Mouse (Mus musculus) midbrain, embryonic 16.5 days (tissue): ENCODE measurements around the gene Cbx6. TPM values are rescaled to one million over a fixed set of nuclear protein-coding genes. Genes with fewer than 3 reads are reported as not detected.
A peak's percentile ranks its signal among the peaks of the same experiment; 100 is the strongest.

Source experiments
- ATAC-seq: fragments of 200-750 bp; cut with Nextera tagmentation; 2 replicates; pipeline ENCODE4 v1.8.0; 2017; ENCODE audit warnings: moderate TSS enrichment
- H3K27ac ChIP-seq: fragments of 300-500 bp; sonication (generic); 2 replicates; pipeline ENCODE4 v1.5.1; 2014; ENCODE audit warnings: mild to moderate bottlenecking, low read length, mixed read lengths
- H3K27me3 ChIP-seq: fragments of 300-500 bp; sonication (generic); 2 replicates; pipeline ENCODE4 v1.6.1; 2014; ENCODE audit warnings: low read depth, low read length, mixed read lengths; ENCODE audit not compliant: control insufficient read depth, insufficient read depth
- H3K36me3 ChIP-seq: fragments of 300-500 bp; sonication (generic); 2 replicates; pipeline ENCODE4 v1.6.1; 2014; ENCODE audit warnings: mild to moderate bottlenecking, low read length, moderate library complexity, mixed read lengths; ENCODE audit not compliant: control insufficient read depth, insufficient read depth
- H3K4me1 ChIP-seq: fragments of 300-500 bp; sonication (generic); 2 replicates; pipeline ENCODE4 v1.6.1; 2014; ENCODE audit warnings: mild to moderate bottlenecking, low read length, mixed read lengths; ENCODE audit not compliant: control insufficient read depth, insufficient read depth
- H3K4me2 ChIP-seq: fragments of 300-500 bp; sonication (generic); 2 replicates; pipeline ENCODE4 v1.6.1; 2014; ENCODE audit warnings: mild to moderate bottlenecking, low read length, mixed read lengths
- H3K4me3 ChIP-seq: fragments of 300-500 bp; sonication (generic); 2 replicates; pipeline ENCODE4 v1.5.1; 2014; ENCODE audit warnings: low read depth, mild to moderate bottlenecking, low read length, moderate library complexity, mixed read lengths
- H3K9ac ChIP-seq: fragments of 300-500 bp; sonication (generic); 2 replicates; pipeline ENCODE4 v1.6.1; 2014; ENCODE audit warnings: low read depth, low read length, mixed read lengths
- H3K9me3 ChIP-seq: fragments of 300-500 bp; sonication (generic); replicated peaks from 2 replicates; pipeline ENCODE4 v1.6.1; 2014; ENCODE audit warnings: mild to moderate bottlenecking, low read length, mixed read lengths; ENCODE audit not compliant: control insufficient read depth, poor library complexity, severe bottlenecking
- WGBS: fragments of 180-500 bp; shearing (Covaris S2); extraction: QIAGEN DNeasy Blood & Tissue Kit; methylation state at CpG from one replicate; pipeline ENCODE4 v1.1.7; 2014; 5-methylcytosine and 5-hydroxymethylcytosine counted together
- polyA plus RNA-seq: library from polyadenylated mRNA; unstranded; fragments of >200 nt; fragmentation: Nextera tagmentation; extraction: Ambion mirVana; gene quantifications from 2 replicates; pipeline ENCODE4 v1.2.1, GENCODE M21; 2015

Cbx6 gene
- polyA plus RNA-seq, 1 experiment from 2014 or later = 73.2 TPM

- Histone ChIP-seq H3K36me3 (no peaks in the 10 kb centered on the region), H3K9me3 (no peaks in the 10 kb centered on the region), H3K27me3 (peaks cover 14% of the 10 kb centered on the region), H3K9ac (no peak overlapping the region), H3K4me1 (peaks cover 6% of the 10 kb centered on the region; the same call in 1 of the 2 replicates), H3K4me2 (no peak overlapping the region), H3K27ac (no peak overlapping the region), H3K4me3 (no peak overlapping the region)
- no peak for ATAC-seq
- WGBS = 66% methylated on average over 3 of the region's 3 CpGs
These were observed 24.4 kb downstream of the Cbx6 start for GRCm38 (mm10) chr15:79810061-79810460.

DNA sequence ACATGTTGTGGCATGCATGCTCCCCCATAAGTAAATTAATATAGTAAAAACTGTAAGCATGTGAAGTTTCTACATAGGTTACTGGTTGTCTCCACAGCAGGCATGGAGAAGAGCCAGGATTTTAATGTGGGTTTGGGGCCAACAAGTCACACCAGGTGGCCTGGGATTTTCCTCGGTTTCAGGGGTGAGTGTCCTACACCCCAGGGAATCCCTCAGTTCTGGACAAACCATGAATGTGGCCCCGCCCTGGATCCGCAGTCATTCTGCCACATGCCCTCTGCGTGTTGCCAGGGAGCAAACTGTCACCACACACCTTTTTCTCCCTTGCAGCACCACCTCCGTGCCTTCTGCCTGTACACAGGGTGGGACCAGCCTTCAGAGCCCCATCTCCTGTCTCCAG lies 25.8 kb downstream of the Cbx6 start:
- no peak overlapping the region for H3K4me3 ChIP-seq
- H3K9ac ChIP-seq = no peak overlapping the region
- H3K4me1 ChIP-seq = peaks cover 7% of the 10 kb centered on the region; the same call in 1 of the 2 replicates
- WGBS = 52% methylated on average over 5 of the region's 5 CpGs
- no peaks in the 10 kb centered on the region for H3K9me3 ChIP-seq
- no peaks in the 10 kb centered on the region for H3K36me3 ChIP-seq
- H3K4me2 ChIP-seq = no peak overlapping the region
- peaks cover 14% of the 10 kb centered on the region for H3K27me3 ChIP-seq
- ATAC-seq = no peak
- no peak overlapping the region for H3K27ac ChIP-seq

DNA sequence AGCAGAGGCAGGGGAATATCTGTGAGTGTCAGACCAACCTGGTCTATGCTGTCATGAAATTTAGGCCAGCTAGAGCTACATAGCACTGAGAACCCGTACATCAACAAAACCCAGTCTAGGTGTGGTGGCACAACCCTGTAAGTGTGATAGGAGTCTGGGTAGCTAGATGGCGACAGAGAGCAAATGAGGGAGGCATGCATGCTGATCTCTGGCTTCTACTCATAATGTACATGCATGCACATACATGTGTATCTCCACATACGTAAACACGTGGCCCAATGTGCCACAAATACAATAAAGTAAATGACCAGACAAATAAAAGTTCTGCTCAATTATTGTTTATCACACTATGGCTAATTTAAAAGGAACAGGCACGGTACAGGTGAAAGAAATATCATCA lies 26.4 kb downstream of the Cbx6 start:
- Histone ChIP-seq H3K36me3 (no peaks in the 10 kb centered on the region), H3K27ac (no peak overlapping the region), H3K9ac (no peak overlapping the region), H3K27me3 (peaks cover 14% of the 10 kb centered on the region), H3K4me1 (peaks cover 11% of the 10 kb centered on the region; the same call in 1 of the 2 replicates), H3K4me2 (no peak overlapping the region), H3K9me3 (no peaks in the 10 kb centered on the region), H3K4me3 (no peak overlapping the region)
- ATAC-seq = no peak
- WGBS = 35% methylated on average over 5 of the region's 5 CpGs

- no peaks in the 10 kb centered on the region for H3K36me3 ChIP-seq
- no peak overlapping the region for H3K9ac ChIP-seq
- H3K27me3 ChIP-seq = peaks cover 15% of the 10 kb centered on the region
- WGBS = 53% methylated on average over 1 of the region's 1 CpGs
- peaks cover 19% of the 10 kb centered on the region for H3K4me1 ChIP-seq
- H3K4me2 ChIP-seq = no peak overlapping the region
- ATAC-seq = no peak
- H3K9me3 ChIP-seq = no peaks in the 10 kb centered on the region
- H3K4me3 ChIP-seq = no peak overlapping the region
- no peak overlapping the region for H3K27ac ChIP-seq
These were observed 27.4 kb downstream of the Cbx6 start for GRCm38 (mm10) chr15:79807050-79807449.

- Histone ChIP-seq H3K27me3 (peaks cover 16% of the 10 kb centered on the region), H3K4me3 (peak overlapping the region; percentile 81), H3K9ac (peak overlapping the region; percentile 87), H3K4me2 (peak overlapping the region; percentile 61), H3K27ac (peak overlapping the region; percentile 89), H3K36me3 (no peaks in the 10 kb centered on the region), H3K9me3 (no peaks in the 10 kb centered on the region), H3K4me1 (peaks cover 20% of the 10 kb centered on the region)
- no peak for ATAC-seq
- WGBS = 25% methylated on average over 8 of the region's 8 CpGs
These were observed 29.2 kb downstream of the Cbx6 start for GRCm38 (mm10) chr15:79805246-79805645.

DNA sequence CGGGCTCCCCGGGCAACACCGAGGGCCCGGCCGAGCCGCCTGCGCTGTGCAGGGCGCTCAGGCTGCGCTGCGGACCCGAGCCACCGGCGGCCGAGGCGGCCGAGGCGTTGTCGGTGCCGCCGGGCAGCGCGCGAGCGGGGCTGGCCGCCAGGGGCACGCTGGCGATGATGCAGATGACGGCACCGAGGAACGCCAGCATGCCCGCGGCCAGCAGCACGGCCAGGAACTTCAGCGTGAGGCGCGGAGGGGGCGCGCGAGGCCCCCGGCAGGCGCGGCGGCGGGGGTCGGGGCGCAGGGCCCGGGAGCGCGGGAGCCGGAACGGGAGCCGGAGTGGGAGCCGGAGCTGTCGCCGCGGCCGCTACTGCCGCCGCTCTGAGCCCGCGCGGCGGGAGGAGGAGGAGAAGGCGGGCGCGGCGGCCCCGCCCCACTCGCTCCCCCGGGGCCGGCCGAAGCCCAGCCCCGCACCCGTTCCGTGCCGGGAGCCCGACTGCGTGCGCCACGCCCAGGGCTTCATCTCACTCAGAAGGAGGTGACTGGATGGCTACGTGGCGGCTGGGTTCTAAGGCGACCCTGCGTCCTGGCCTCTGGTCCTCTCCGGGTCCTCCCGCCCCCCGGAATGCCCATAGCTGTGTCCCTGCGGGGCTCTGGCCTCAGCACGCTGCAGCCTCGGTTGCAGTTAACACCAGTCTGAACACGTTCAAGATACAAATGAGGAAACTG lies 30.0 kb downstream of the Cbx6 start, which contains the start of gene Nptxr:
Gene Nptxr, minus strand, starts transcription at position 415 of the 720 bp plus-strand sequence.
- WGBS = under 1% methylated on average over 42 of the region's 91 CpGs
- Histone ChIP-seq H3K4me1 (peaks cover 20% of the 10 kb centered on the region), H3K27me3 (peaks cover 16% of the 10 kb centered on the region), H3K4me2 (peak within 1 kb of the TSS; percentile 61), H3K36me3 (no peaks in the 10 kb centered on the region), H3K4me3 (peak within 1 kb of the TSS; percentile 81), H3K9me3 (no peaks in the 10 kb centered on the region), H3K9ac (peak within 1 kb of the TSS; percentile 87), H3K27ac (peak within 1 kb of the TSS; percentile 89)
- ATAC-seq = peak; percentile 80

DNA sequence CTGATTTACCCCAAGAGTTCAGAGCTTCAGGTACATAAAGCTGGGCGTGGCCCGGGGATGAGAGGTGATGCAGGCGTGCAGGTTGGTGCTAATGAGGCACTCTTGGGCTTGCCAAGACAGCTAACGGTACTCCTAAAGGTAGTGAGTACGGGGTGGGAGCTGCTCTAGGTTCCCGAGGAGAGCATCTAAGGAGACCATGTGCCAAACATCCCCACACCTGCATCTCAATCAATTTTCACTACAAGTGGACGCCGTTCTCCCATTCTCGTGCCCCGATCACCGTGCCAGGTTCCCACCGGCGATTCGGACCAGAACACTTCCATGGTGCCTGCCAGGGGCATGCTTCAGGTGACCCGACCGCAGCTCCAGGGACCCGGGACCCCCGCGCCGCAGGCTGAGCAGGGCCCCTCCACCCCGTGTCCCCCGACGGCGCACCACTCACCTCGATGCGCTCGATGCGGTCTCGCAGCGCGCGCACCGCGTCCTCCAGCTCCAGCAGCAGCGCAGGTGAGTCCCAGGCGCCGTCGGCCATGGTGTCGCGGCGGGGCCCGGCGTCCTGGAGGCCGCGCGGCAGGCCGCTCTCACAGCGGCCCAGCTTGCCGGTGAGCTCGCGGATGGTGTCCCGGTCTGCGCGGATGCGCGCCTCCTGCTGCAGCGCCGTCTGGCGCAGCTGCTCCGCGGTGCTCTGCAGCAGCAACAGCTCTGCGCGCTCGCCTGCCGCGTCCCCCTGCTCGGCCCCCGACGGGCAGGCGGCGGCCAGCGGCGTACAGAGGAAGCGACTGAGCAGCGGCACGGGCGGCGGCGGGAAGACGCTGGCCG lies 30.7 kb downstream of the Cbx6 start:
- 5% methylated on average over 79 of the region's 81 CpGs for WGBS
- H3K4me2 ChIP-seq = peak overlapping the region; percentile 61
- no peaks in the 10 kb centered on the region for H3K9me3 ChIP-seq
- H3K36me3 ChIP-seq = no peaks in the 10 kb centered on the region
- peaks cover 20% of the 10 kb centered on the region for H3K4me1 ChIP-seq
- peak overlapping the region; percentile 87 for H3K9ac ChIP-seq
- peaks cover 16% of the 10 kb centered on the region for H3K27me3 ChIP-seq
- ATAC-seq = peak; percentile 63
- peak overlapping the region; percentile 89 for H3K27ac ChIP-seq
- peak overlapping the region; percentile 81 for H3K4me3 ChIP-seq

DNA sequence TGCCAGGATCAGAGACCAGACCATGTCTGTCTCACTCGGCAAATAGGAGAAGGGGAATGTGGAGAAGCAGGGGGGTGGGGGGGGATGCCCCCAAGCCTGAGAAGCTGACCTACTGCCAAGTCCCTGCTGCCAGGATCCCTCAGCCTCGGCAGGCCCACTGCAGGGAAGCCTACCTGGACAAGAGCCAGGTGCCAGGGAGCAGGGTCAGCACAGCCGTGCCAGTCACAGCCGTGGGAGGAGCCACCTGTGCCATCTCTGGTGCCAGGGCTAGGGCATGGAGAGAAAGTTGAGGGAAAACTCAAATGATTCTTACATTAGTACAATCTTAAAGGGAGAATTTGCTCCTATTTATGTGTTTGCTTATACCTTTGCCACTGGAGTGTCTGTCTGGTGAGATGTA lies 32.2 kb downstream of the Cbx6 start:
- WGBS = 59% methylated on average over 4 of the region's 4 CpGs
- Histone ChIP-seq H3K9me3 (no peaks in the 10 kb centered on the region), H3K27ac (no peak overlapping the region), H3K4me3 (no peak overlapping the region), H3K36me3 (no peaks in the 10 kb centered on the region), H3K4me2 (peak overlapping the region; percentile 61), H3K27me3 (peaks cover 15% of the 10 kb centered on the region), H3K4me1 (peaks cover 20% of the 10 kb centered on the region), H3K9ac (no peak overlapping the region)
- no peak for ATAC-seq

GRCm38 (mm10) chr15:79801646-79802045 lies 32.8 kb downstream of the Cbx6 start:
- H3K4me3 ChIP-seq = no peak overlapping the region
- ATAC-seq = no peak
- H3K9me3 ChIP-seq = no peaks in the 10 kb centered on the region
- no peaks in the 10 kb centered on the region for H3K36me3 ChIP-seq
- H3K27me3 ChIP-seq = peaks cover 9% of the 10 kb centered on the region
- no peak overlapping the region for H3K27ac ChIP-seq
- peaks cover 20% of the 10 kb centered on the region for H3K4me1 ChIP-seq
- no peak overlapping the region for H3K4me2 ChIP-seq
- WGBS = 80% methylated on average over 2 of the region's 2 CpGs
- H3K9ac ChIP-seq = no peak overlapping the region
